Mouse (Mus musculus): ENCODE data around the gene Chil1.

DNA sequence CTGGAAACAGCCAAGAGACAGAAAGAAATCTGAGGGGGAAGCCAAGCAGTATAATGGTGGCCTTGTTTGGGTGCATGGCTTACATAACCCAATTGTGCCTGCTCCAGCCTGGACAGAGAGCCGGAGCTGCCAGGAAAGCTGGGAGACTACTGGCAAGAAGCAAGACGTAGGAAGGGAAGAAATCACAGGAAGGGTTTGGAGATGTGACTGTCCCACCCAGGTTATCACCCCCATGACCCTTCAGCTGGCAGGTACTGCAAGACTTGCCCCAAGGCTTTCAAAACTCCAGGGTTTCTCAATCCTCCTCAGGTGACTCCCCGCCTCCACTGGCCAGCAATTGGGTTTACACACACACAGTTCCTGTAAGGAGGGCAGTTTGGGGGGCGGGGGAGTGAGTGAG lies at the start of gene Chil1:
- TF ChIP-seq POLR2A (IDR thresholded peaks at IDR 0.05; ENCODE audit: borderline replicate concordance, extremely low read depth, low read depth, low read length) (no peak), CTCF (IDR thresholded peaks at IDR 0.05; ENCODE audit: insufficient read depth, low read length) (no peak)
